Mouse (Mus musculus) small intestine, adult 2 months (tissue): ENCODE measurements around the gene E130208F15Rik. TPM values are rescaled to one million over a fixed set of nuclear protein-coding genes. Genes with fewer than 3 reads are reported as not detected.

ENCODE experiments used
- H3K27ac ChIP-seq: fragments of 200-500 bp; 2 replicates; pipeline ENCODE4 v1.5.1; 2012; ENCODE audit warnings: low read depth, low read length, control low read depth, inconsistent platforms; ENCODE audit not compliant: insufficient read depth
- H3K27me3 ChIP-seq: fragments of 200-500 bp; 2 replicates; pipeline ENCODE4 v1.6.1; 2012; ENCODE audit warnings: mild to moderate bottlenecking, moderate library complexity, low read length, inconsistent platforms; ENCODE audit not compliant: control insufficient read depth, insufficient read depth
- H3K36me3 ChIP-seq: fragments of 200-500 bp; 2 replicates; pipeline ENCODE4 v1.6.1; 2012; ENCODE audit warnings: mild to moderate bottlenecking, low read length, control low read depth, inconsistent platforms; ENCODE audit not compliant: control insufficient read depth, insufficient read depth
- H3K4me1 ChIP-seq: fragments of 200-500 bp; 2 replicates; pipeline ENCODE4 v1.6.1; 2012; ENCODE audit warnings: low read length, inconsistent platforms, mixed read lengths; ENCODE audit not compliant: control insufficient read depth, insufficient read depth, insufficient read length
- H3K4me3 ChIP-seq: fragments of 200-500 bp; 2 replicates; pipeline ENCODE4 v1.5.1; 2012; ENCODE audit warnings: low read depth, mild to moderate bottlenecking, control low read depth, inconsistent platforms, low read length, moderate library complexity
- CTCF ChIP-seq: fragments of 200-500 bp; IDR thresholded peaks from 2 replicates; pipeline ENCODE4 v1.5.1; 2012; ENCODE audit warnings: low read depth, mild to moderate bottlenecking, control low read depth, inconsistent platforms, low read length, moderate library complexity, mixed read lengths; ENCODE audit not compliant: insufficient replicate concordance, insufficient read length; ENCODE audit errors: extremely low read depth
- POLR2A ChIP-seq: fragments of 200-500 bp; IDR thresholded peaks from 2 replicates; pipeline ENCODE4 v1.6.1; 2012; ENCODE audit warnings: low read depth, mild to moderate bottlenecking, control low read depth, inconsistent platforms, low read length, moderate library complexity
- WGBS: fragments of 180-500 bp; shearing (Covaris S2); methylation state at CpG from one replicate; pipeline ENCODE4 v1.1.7; 2018; 5-methylcytosine and 5-hydroxymethylcytosine counted together
- polyA plus RNA-seq: library from polyadenylated mRNA; depleted of rRNA; stranded (reverse); fragments of >200 nt; gene quantifications from 2 replicates; pipeline ENCODE4 v1.2.3, GENCODE M21; 2012

The E130208F15Rik gene
- polyA plus RNA-seq, 1 experiment, result 0.63 TPM

- peaks cover 4% of the 10 kb centered on the region; the same call in 1 of the 2 replicates for H3K36me3 ChIP-seq
- H3K4me3 ChIP-seq, result no peak overlapping the region
- H3K27me3 ChIP-seq, result no peaks in the 10 kb centered on the region
- peaks cover 5% of the 10 kb centered on the region for H3K4me1 ChIP-seq
- TF ChIP-seq CTCF (no peak), POLR2A (no peak)
- 51% methylated on average over 13 of the region's 13 CpGs for WGBS
- H3K27ac ChIP-seq, result no peak overlapping the region
Measured at GRCm38 (mm10) chr7:30315559-30316529, 5.7 kb upstream of the E130208F15Rik start.

DNA sequence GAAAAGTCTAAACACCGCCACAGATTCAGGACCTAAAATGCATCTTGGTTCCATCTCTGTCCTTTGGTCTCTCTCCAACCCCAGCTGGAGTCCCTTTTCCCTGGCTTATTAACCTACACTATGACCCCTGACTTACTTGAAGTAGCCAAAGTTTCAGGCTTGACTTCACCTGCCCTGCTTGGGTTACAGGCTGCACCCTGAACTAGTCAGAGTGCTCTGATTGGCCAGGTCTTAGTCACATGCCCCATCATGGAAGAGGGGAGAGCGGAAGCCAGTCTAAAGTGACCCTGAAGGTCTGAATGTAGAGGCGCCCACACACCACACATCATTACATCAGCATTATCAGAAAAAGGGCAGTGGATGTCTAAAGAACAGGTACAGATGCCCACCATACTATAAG is 3.4 kb upstream of the E130208F15Rik start:
- H3K27me3 ChIP-seq, result no peaks in the 10 kb centered on the region
- no peak overlapping the region for H3K4me3 ChIP-seq
- H3K4me1 ChIP-seq, result peaks cover 8% of the 10 kb centered on the region
- H3K36me3 ChIP-seq, result no peaks in the 10 kb centered on the region
- TF ChIP-seq POLR2A (no peak), CTCF (no peak)
- no peak overlapping the region for H3K27ac ChIP-seq
- WGBS, result 95% methylated on average over 3 of the region's 3 CpGs

GRCm38 (mm10) chr7:30320946-30321345 is 594 bp upstream of the E130208F15Rik start:
- no peaks in the 10 kb centered on the region for H3K36me3 ChIP-seq
- H3K4me3 ChIP-seq, result no peak overlapping the region
- no peak overlapping the region for H3K27ac ChIP-seq
- H3K4me1 ChIP-seq, result peaks cover 5% of the 10 kb centered on the region; the same call in 1 of the 2 replicates
- no peak for TF ChIP-seq POLR2A
- TF ChIP-seq CTCF, result no peak
- no peaks in the 10 kb centered on the region for H3K27me3 ChIP-seq
- WGBS, result 56% methylated on average over 2 of the region's 2 CpGs

DNA sequence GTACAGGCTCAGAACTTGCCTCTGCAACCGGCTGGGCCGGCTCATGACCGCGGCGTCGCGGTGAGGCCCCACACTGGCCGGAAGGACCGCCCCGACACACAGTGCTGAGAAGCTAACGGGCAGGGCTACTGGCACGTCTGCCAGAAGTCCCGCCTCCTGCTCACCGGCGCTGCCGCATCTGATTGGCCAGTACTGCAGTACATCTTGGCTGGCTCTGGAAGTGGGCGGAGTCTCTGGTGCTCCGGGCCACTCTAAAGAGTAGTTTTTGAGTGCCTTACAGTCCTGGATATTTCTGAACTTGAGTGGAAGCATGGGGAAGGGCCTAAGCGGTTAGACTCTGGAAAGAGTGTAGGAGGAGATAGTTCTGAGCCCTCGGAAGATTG is 736 bp downstream of the E130208F15Rik start:
- Histone ChIP-seq H3K36me3 (no peaks in the 10 kb centered on the region), H3K27me3 (no peaks in the 10 kb centered on the region), H3K4me3 (peak overlapping the region; percentile 66), H3K27ac (peak overlapping the region; percentile 90), H3K4me1 (peaks cover 5% of the 10 kb centered on the region; the same call in 1 of the 2 replicates)
- TF ChIP-seq CTCF (no peak), POLR2A (peak; percentile 77; the same call in 1 of the 2 replicates)
- under 1% methylated on average over 20 of the region's 20 CpGs for WGBS

- H3K4me3 ChIP-seq, result peak overlapping the region; percentile 61; the same call in 1 of the 2 replicates
- TF ChIP-seq POLR2A (no peak), CTCF (no peak)
- WGBS, result 4% methylated on average over 6 of the region's 6 CpGs
- H3K36me3 ChIP-seq, result no peaks in the 10 kb centered on the region
- no peaks in the 10 kb centered on the region for H3K27me3 ChIP-seq
- peak overlapping the region; percentile 90 for H3K27ac ChIP-seq
- H3K4me1 ChIP-seq, result peaks cover 5% of the 10 kb centered on the region; the same call in 1 of the 2 replicates
Measured at GRCm38 (mm10) chr7:30322865-30323264, 1.3 kb downstream of the E130208F15Rik start.

GRCm38 (mm10) chr7:30323795-30324194 is 2.3 kb downstream of the E130208F15Rik start, which contains the start of gene Sdhaf1:
Gene Sdhaf1, minus strand, starts transcription at chr7:30323895.
- Histone ChIP-seq H3K4me1 (peaks cover 5% of the 10 kb centered on the region; the same call in 1 of the 2 replicates), H3K36me3 (no peaks in the 10 kb centered on the region), H3K4me3 (no peak within 1 kb of the TSS), H3K27me3 (no peaks in the 10 kb centered on the region), H3K27ac (peak within 1 kb of the TSS; percentile 90)
- TF ChIP-seq POLR2A (no peak), CTCF (no peak)
- 85% methylated on average over 3 of the region's 3 CpGs for WGBS

- H3K36me3 ChIP-seq, result no peaks in the 10 kb centered on the region
- H3K4me1 ChIP-seq, result peaks cover 5% of the 10 kb centered on the region; the same call in 1 of the 2 replicates
- TF ChIP-seq CTCF (no peak), POLR2A (no peak)
- H3K27me3 ChIP-seq, result no peaks in the 10 kb centered on the region
- WGBS, result 91% methylated on average over 5 of the region's 5 CpGs
- H3K4me3 ChIP-seq, result no peak overlapping the region
- no peak overlapping the region for H3K27ac ChIP-seq
Measured at GRCm38 (mm10) chr7:30324300-30324944, 2.9 kb downstream of the E130208F15Rik start.
